Mouse (Mus musculus) liver, adult 2 months (tissue): ENCODE data around the gene Gm4491.
A peak's percentile ranks its signal among the peaks of the same experiment; 100 is the strongest.

ENCODE experiments used
- CTCF ChIP-seq: fragments of 200-500 bp; IDR thresholded peaks from 2 replicates; pipeline ENCODE4 v1.5.1; 2011; ENCODE audit warnings: low read depth, low read length, control low read depth
- POLR2A ChIP-seq: fragments of 200-500 bp; IDR thresholded peaks from 2 replicates; pipeline ENCODE4 v1.6.1; 2011; ENCODE audit warnings: low read length, control low read depth; ENCODE audit not compliant: insufficient read depth; ENCODE audit errors: extremely low read depth

DNA sequence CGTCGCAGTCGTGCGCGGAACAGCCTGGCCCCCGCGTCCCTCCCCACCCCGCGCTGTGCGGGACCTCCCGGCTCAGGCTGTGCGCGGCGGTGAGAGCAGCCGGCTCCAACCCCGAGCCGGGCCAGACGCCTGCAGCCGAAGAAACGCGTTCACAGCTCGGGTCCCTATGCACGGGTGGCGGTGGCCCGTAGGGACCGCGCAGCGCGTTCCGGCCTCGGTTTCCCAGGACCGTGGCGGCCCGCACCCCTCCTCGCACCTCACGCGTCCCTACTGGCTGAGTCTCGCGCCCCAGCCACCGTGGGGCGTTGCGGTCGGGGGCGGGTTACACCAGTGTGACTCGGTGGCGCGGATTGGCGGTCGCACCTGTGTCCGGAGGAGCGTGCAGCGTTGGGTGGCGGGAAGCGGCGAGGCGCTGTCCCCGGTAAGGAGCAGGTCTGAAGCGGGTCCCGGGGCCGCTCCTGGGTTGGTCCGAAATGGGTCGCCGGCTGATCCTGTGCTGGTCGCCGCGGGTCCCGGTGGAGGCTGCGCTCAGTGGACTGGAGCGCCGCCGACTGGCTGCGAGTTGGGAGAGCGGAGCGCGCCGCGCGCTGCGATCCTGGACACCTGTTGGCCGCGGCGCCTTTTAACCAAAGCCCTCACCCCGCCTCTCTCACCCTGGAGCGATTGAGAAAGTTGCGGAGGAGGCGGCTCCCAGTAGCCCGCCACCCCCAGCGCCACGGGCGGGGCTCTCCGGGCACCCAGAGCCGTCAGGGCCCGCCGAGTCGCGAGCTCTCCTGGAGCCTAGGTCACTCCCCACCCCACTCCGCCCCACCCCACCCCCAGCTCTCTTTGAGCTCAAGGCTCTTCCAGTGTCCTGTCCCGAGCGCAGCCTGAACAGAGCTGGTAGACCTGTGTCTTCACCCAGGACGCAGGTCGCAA is 11.3 kb downstream of the Gm4491 start, which contains the start of gene Gjb2:
- TF ChIP-seq POLR2A (peak; percentile 98), CTCF (0 out of 2 replicates have a peak, but pooled peaks have one; percentile 33)
